Mouse (Mus musculus): Measurements from ENCODE around the gene Tsen54. TPM values are rescaled to one million over a fixed set of nuclear protein-coding genes. Genes with fewer than 3 reads are reported as not detected.

Tsen54 gene
- total RNA-seq, 2 experiments from 2014 or later, result 17.1 to 21.4 TPM

DNA sequence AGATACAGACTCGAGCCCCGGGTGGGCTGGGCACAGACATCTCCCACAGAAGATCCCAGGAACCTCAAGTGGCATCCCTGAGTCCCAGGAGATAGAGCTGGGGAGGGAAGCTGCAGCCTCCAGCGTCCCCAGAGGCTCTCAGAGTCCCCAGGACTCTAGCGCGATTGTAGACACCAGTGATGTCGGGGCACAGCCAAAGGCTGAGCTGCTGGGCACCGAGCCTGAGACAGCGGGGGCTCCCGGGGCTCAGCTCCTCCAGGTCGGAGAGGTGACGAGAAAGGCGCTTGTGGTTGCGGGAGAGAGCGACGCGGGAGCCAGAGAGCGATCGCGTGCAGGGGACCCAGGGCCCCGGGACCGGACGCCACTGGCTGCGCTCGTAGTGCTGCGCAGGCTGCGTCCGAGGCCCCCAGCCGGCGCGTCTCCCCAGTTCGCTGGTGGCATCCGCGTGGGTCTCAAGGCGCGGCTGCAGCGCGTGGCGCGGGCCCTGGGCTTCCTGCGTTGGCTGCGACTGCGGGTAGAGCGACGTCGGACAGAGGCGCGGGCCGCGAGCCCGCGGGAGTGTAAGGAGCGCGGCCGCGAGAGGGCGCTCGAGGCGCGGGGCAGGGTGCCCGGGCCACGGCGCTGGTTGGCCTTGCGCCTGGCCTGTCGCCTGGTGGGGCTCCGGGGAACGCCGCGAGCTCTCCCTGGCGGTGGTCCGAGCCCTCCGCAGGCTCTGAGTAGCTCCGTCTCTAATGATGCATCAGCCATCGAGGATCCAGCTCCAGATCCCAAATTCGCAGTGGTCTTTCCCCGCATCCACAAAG lies 44.8 kb downstream of the Tsen54 start:
- DNase-seq, result peak; percentile 91 to 95

DNA sequence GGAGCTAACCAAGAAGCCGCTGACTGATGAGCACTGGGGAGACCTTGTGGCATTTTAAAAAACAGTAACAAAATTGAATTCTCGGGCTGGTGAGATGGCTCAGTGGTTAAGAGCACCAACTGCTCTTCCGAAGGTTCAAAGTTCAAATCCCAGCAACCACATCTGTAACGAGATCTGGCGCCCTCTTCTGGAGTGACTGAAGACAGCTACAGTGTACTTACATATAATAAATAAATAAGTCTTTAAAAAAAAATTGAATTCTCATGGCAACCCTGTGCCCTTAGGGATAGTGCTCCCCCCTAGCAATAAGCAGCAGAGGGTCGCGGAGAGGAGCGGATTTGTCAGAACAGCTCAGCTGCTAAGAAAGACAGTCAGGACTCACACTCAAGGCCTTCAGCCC lies 49.4 kb downstream of the Tsen54 start:
- no peak for DNase-seq

GRCm38 (mm10) chr11:115869393-115869792 lies 54.9 kb downstream of the Tsen54 start:
- DNase-seq, result peak in 1 of 2 experiments; percentile 23

- DNase-seq, result no peak
These were observed 57.9 kb downstream of the Tsen54 start for GRCm38 (mm10) chr11:115872437-115872836.

Small RNA genes lying within 50 kb of the gene (microRNA-seq; reads per million reads assigned to microRNA genes)
- gene Mir5621, result 0.75 reads per million

Other genes with a start within 250 kb of the Tsen54 start
- 100 to 1,000 TPM in 1 of 2 experiments, 10 to 100 TPM in 1; 97.7 to 102 TPM for gene Mrps7, start 210.8 kb upstream of the Tsen54 start, total RNA-seq (2021)
- 10 to 100 TPM; 25.3 to 30.7 TPM for gene Gga3, start 210.7 kb upstream of the Tsen54 start, total RNA-seq (2021)
- gene Mif4gd, start 201.8 kb upstream of the Tsen54 start, total RNA-seq (2021), result 100 to 1,000 TPM in 1 of 2 experiments, 10 to 100 TPM in 1; 73.4 to 195 TPM
- 10 to 100 TPM; 90.5 to 96.3 TPM for gene Slc25a19, start 186.4 kb upstream of the Tsen54 start, total RNA-seq (2021)
- 100 to 1,000 TPM; 132 to 158 TPM for gene Grb2, start 106.1 kb upstream of the Tsen54 start, total RNA-seq (2021)
- gene Tmem94, start 49.3 kb upstream of the Tsen54 start, total RNA-seq (2021), result 10 to 100 TPM; 74.6 to 95.5 TPM
- gene Caskin2, start 1.1 kb upstream of the Tsen54 start, total RNA-seq (2021), result 10 to 100 TPM; 58.9 to 72.9 TPM
- gene Llgl2, start 9.3 kb downstream of the Tsen54 start, total RNA-seq (2021), result 10 to 100 TPM in 1 of 2 experiments, 1 to 10 TPM in 1; 4.9 to 10.9 TPM
- under 1 TPM; 0.20 TPM for gene Myo15b, start 43.7 kb downstream of the Tsen54 start, total RNA-seq (2021)
- gene Smim5, start 85.2 kb downstream of the Tsen54 start, total RNA-seq (2021), result under 1 TPM in 1 of 2 experiments, not detected in 1; 0.26 TPM
- not detected for gene Smim6, start 97.3 kb downstream of the Tsen54 start, total RNA-seq (2021)
- 10 to 100 TPM; 40.8 to 42.5 TPM for gene Sap30bp, start 118.6 kb downstream of the Tsen54 start, total RNA-seq (2021)
- 10 to 100 TPM; 20.5 to 24.8 TPM for gene Recql5, start 118.8 kb downstream of the Tsen54 start, total RNA-seq (2021)
- 1 to 10 TPM; 2.3 to 3.1 TPM for gene Itgb4, start 160.0 kb downstream of the Tsen54 start, total RNA-seq (2021)
- gene Galk1, start 198.0 kb downstream of the Tsen54 start, total RNA-seq (2021), result 10 to 100 TPM; 40.7 to 50.3 TPM
- 100 to 1,000 TPM; 347 to 353 TPM for gene H3f3b, start 213.2 kb downstream of the Tsen54 start, total RNA-seq (2021)
- gene Unk, start 215.6 kb downstream of the Tsen54 start, total RNA-seq (2021), result 10 to 100 TPM; 18.3 to 20.2 TPM

Measured in adrenal gland, postnatal 36 days (tissue).